Mouse (Mus musculus) limb, embryonic 15.5 days (tissue): ENCODE data around the gene Dlg2. TPM values are rescaled to one million over a fixed set of nuclear protein-coding genes. Genes with fewer than 3 reads are reported as not detected.

Experiments
- ATAC-seq: fragments of 200-750 bp; cut with Nextera tagmentation; 2 replicates; pipeline ENCODE4 v1.8.0; 2017; ENCODE audit warnings: low read depth, moderate TSS enrichment; ENCODE audit not compliant: insufficient number of reproducible peaks, low FRiP score, low TSS enrichment
- H3K27ac ChIP-seq: fragments of 300-500 bp; sonication (generic); 2 replicates; pipeline ENCODE4 v1.5.1; 2015; ENCODE audit warnings: moderate library complexity, mild to moderate bottlenecking, inconsistent platforms
- H3K27me3 ChIP-seq: fragments of 300-500 bp; sonication (generic); 2 replicates; pipeline ENCODE4 v1.6.1; 2015; ENCODE audit warnings: inconsistent platforms
- H3K36me3 ChIP-seq: fragments of 300-500 bp; sonication (generic); 2 replicates; pipeline ENCODE4 v1.6.1; 2015; ENCODE audit warnings: inconsistent platforms
- H3K4me1 ChIP-seq: fragments of 300-500 bp; sonication (generic); 2 replicates; pipeline ENCODE4 v1.6.1; 2015; ENCODE audit warnings: inconsistent platforms
- H3K4me2 ChIP-seq: fragments of 300-500 bp; sonication (generic); 2 replicates; pipeline ENCODE4 v1.6.1; 2015; ENCODE audit warnings: mild to moderate bottlenecking, inconsistent platforms
- H3K4me3 ChIP-seq: fragments of 300-500 bp; sonication (generic); 2 replicates; pipeline ENCODE4 v1.5.1; 2015; ENCODE audit warnings: mild to moderate bottlenecking, inconsistent platforms
- H3K9ac ChIP-seq: fragments of 300-500 bp; sonication (generic); 2 replicates; pipeline ENCODE4 v1.6.1; 2015; ENCODE audit warnings: inconsistent platforms
- H3K9me3 ChIP-seq: fragments of 300-500 bp; sonication (generic); 2 replicates; pipeline ENCODE4 v1.6.1; 2016; ENCODE audit warnings: inconsistent platforms
- WGBS: fragments of 180-500 bp; shearing (Covaris S2); methylation state at CpG from one replicate; pipeline ENCODE4 v1.1.7; 2015; 5-methylcytosine and 5-hydroxymethylcytosine counted together
- polyA plus RNA-seq: library from polyadenylated mRNA; unstranded; fragments of >200 nt; fragmentation: Nextera tagmentation; extraction: Ambion mirVana; gene quantifications from 2 replicates; pipeline ENCODE4 v1.2.1, GENCODE M21; 2015

Dlg2 gene
- polyA plus RNA-seq, 1 experiment from 2014 or later = 7.6 TPM

- Histone ChIP-seq H3K9ac (no peak overlapping the region), H3K4me2 (no peak overlapping the region), H3K36me3 (no peaks in the 10 kb centered on the region), H3K27ac (no peak overlapping the region), H3K27me3 (no peaks in the 10 kb centered on the region), H3K4me3 (no peak overlapping the region), H3K9me3 (no peaks in the 10 kb centered on the region), H3K4me1 (no peaks in the 10 kb centered on the region)
- no peak for ATAC-seq
- WGBS = 87% methylated on average over 5 of the region's 5 CpGs
Measured at GRCm38 (mm10) chr7:92210701-92211100, 1734.2 kb downstream of the Dlg2 start.

GRCm38 (mm10) chr7:92213751-92214150 is 1737.3 kb downstream of the Dlg2 start:
- Histone ChIP-seq H3K9me3 (no peaks in the 10 kb centered on the region), H3K27me3 (no peaks in the 10 kb centered on the region), H3K4me1 (no peaks in the 10 kb centered on the region), H3K4me3 (no peak overlapping the region), H3K4me2 (no peak overlapping the region), H3K9ac (no peak overlapping the region), H3K27ac (no peak overlapping the region), H3K36me3 (no peaks in the 10 kb centered on the region)
- ATAC-seq = no peak
- WGBS = 72% methylated on average over 5 of the region's 5 CpGs

DNA sequence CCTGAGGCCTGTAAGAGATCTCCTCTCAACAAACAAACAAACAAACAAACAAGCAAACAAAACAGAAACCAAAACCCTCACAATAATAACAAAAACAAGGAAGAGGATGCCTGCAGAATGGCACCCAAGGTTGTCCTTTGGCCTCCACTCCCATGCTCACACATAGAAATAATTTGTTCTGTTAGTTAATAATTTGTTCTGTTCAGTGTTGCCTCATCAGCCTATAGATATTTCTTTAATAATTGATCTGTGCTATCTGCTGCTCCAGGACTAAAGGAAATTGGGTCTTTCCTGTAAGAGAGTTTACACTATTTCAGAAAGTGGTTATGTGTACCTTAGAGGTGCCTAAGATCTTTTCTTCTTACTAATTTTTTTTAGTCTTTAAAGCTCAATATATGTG is 1741.7 kb downstream of the Dlg2 start:
- Histone ChIP-seq H3K9me3 (no peaks in the 10 kb centered on the region), H3K36me3 (no peaks in the 10 kb centered on the region), H3K4me3 (no peak overlapping the region), H3K4me2 (no peak overlapping the region), H3K27me3 (no peaks in the 10 kb centered on the region), H3K4me1 (no peaks in the 10 kb centered on the region), H3K9ac (no peak overlapping the region), H3K27ac (no peak overlapping the region)
- no peak for ATAC-seq

- Histone ChIP-seq H3K4me2 (no peak overlapping the region), H3K27ac (no peak overlapping the region), H3K9me3 (no peaks in the 10 kb centered on the region), H3K4me1 (no peaks in the 10 kb centered on the region), H3K36me3 (no peaks in the 10 kb centered on the region), H3K4me3 (no peak overlapping the region), H3K27me3 (no peaks in the 10 kb centered on the region), H3K9ac (no peak overlapping the region)
- ATAC-seq = no peak
Measured at GRCm38 (mm10) chr7:92220619-92221018, 1744.1 kb downstream of the Dlg2 start.

DNA sequence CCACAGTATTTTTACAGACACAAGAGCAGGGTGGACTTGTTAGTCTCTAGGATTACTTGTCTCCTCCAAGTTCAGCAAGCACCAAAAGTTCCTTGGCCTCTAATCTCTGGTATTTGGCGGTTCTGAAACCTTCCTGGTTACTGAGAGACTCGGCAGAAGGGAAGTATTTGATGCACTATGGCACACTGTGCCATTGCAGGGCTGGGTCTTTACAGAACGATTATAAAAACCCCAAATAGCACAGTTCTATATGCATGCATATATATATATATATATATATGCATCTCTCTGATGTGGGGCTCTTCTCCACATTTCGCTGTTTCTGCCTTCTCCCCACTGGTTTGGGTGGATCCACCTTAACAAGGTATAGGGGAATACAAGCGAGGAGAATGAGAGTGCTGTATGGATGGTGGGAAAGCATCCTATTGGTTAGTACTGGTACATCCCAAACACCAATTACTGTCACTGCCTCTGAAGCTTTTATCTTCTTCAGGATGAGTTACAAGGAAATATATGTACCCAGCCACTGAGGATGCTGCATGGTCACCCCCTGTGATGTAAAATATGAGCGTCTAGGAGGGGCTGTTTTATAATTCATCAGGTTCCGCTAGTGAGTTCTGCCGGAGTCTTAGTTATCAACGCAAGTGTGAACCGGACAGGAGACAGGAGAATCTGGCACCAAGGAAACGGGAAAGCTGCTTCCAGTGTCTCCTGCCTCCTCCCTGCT is 1758.2 kb downstream of the Dlg2 start:
- no peaks in the 10 kb centered on the region for H3K27me3 ChIP-seq
- no peaks in the 10 kb centered on the region for H3K36me3 ChIP-seq
- ATAC-seq = no peak
- H3K4me1 ChIP-seq = 0 out of 2 replicates have a peak, but pooled peaks cover 7% of the 10 kb centered on the region
- H3K9ac ChIP-seq = no peak overlapping the region
- H3K4me3 ChIP-seq = peak overlapping the region; percentile 20; the same call in 1 of the 2 replicates
- H3K9me3 ChIP-seq = no peaks in the 10 kb centered on the region
- no peak overlapping the region for H3K27ac ChIP-seq
- WGBS = 68% methylated on average over 11 of the region's 11 CpGs
- H3K4me2 ChIP-seq = no peak overlapping the region

- 33% methylated on average over 12 of the region's 12 CpGs for WGBS
- Histone ChIP-seq H3K9me3 (no peaks in the 10 kb centered on the region), H3K27ac (no peak overlapping the region), H3K9ac (no peak overlapping the region), H3K4me1 (0 out of 2 replicates have a peak, but pooled peaks cover 7% of the 10 kb centered on the region), H3K27me3 (no peaks in the 10 kb centered on the region), H3K36me3 (no peaks in the 10 kb centered on the region), H3K4me3 (peak overlapping the region; percentile 20), H3K4me2 (peak overlapping the region; percentile 29)
- no peak for ATAC-seq
Measured at GRCm38 (mm10) chr7:92235541-92236031, 1759.1 kb downstream of the Dlg2 start.

GRCm38 (mm10) chr7:92240908-92241307 is 1764.4 kb downstream of the Dlg2 start:
- H3K4me2 ChIP-seq = no peak overlapping the region
- H3K27me3 ChIP-seq = no peaks in the 10 kb centered on the region
- 85% methylated on average over 2 of the region's 2 CpGs for WGBS
- ATAC-seq = no peak
- no peaks in the 10 kb centered on the region for H3K4me1 ChIP-seq
- no peak overlapping the region for H3K9ac ChIP-seq
- no peak overlapping the region for H3K27ac ChIP-seq
- no peak overlapping the region for H3K4me3 ChIP-seq
- no peaks in the 10 kb centered on the region for H3K9me3 ChIP-seq
- H3K36me3 ChIP-seq = no peaks in the 10 kb centered on the region

- Histone ChIP-seq H3K9ac (no peak overlapping the region), H3K4me2 (no peak overlapping the region), H3K36me3 (no peaks in the 10 kb centered on the region), H3K4me3 (no peak overlapping the region), H3K27ac (no peak overlapping the region), H3K27me3 (no peaks in the 10 kb centered on the region), H3K9me3 (no peaks in the 10 kb centered on the region), H3K4me1 (no peaks in the 10 kb centered on the region)
- WGBS = 93% methylated on average over 3 of the region's 3 CpGs
- ATAC-seq = no peak
Measured at GRCm38 (mm10) chr7:92247594-92247993, 1771.1 kb downstream of the Dlg2 start.

DNA sequence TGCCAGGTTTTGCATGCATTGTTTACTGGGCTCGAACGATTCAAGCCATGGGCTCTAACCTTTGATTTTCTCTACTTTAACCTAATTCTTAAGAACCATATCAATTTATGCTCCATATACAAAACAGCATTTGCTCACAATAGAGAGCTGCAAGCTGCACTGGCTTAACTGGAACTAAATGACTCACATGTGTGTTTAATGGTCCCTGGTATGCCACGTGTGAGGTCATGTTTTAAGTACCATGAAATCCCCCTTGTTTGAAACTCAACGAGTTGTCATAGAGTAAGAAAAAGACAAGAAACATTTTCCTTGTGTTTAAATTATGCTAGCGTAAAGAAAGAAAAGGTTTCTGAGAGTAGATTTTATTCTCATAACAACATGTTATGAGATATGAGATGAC is 1772.1 kb downstream of the Dlg2 start:
- WGBS = 40% methylated on average over 5 of the region's 5 CpGs
- no peak overlapping the region for H3K4me2 ChIP-seq
- no peaks in the 10 kb centered on the region for H3K4me1 ChIP-seq
- no peak overlapping the region for H3K27ac ChIP-seq
- no peaks in the 10 kb centered on the region for H3K36me3 ChIP-seq
- no peaks in the 10 kb centered on the region for H3K9me3 ChIP-seq
- H3K9ac ChIP-seq = no peak overlapping the region
- H3K4me3 ChIP-seq = no peak overlapping the region
- no peak for ATAC-seq
- no peaks in the 10 kb centered on the region for H3K27me3 ChIP-seq

DNA sequence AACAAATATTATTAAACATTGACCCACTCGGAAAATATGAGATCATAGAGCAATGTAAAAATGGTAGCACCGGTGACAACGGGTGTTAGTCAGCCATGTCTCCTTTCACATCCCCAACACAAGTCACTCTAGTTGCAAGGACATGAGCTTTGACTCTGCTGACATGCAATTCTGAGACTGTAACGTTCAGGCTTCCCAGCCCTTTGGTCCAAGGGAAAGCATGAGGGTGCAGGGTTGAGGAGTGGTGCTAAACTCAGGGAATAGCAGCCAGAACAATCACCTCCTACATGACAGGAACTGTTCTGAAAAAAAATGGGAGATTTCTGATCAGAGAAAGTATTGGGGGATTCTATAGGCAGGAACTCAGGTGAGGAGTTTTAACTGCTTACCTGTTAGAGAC is 1781.7 kb downstream of the Dlg2 start:
- Histone ChIP-seq H3K4me2 (no peak overlapping the region), H3K4me3 (no peak overlapping the region), H3K4me1 (no peaks in the 10 kb centered on the region), H3K36me3 (no peaks in the 10 kb centered on the region), H3K9ac (no peak overlapping the region), H3K27me3 (no peaks in the 10 kb centered on the region), H3K9me3 (no peaks in the 10 kb centered on the region), H3K27ac (no peak overlapping the region)
- WGBS = 82% methylated on average over 4 of the region's 4 CpGs
- ATAC-seq = no peak

DNA sequence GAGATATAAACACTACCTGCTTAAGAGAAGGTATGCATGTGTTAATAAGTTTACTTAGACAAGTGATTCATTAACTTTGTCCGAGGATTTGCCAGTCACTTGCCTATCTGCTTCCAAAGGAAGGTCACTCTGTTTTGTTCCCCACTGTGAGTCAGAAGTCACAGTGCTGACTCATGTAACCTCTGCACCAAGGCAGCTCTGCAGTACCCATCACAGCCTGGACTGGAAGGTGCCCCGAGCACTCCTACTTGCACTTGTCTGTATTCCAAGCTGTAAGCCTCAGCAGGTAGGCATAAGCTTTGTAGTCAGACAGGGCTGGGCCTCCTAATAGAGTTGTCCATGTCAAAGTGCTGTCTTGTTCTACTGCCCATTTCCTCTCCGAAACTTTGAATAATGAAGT is 1782.2 kb downstream of the Dlg2 start:
- no peak for ATAC-seq

DNA sequence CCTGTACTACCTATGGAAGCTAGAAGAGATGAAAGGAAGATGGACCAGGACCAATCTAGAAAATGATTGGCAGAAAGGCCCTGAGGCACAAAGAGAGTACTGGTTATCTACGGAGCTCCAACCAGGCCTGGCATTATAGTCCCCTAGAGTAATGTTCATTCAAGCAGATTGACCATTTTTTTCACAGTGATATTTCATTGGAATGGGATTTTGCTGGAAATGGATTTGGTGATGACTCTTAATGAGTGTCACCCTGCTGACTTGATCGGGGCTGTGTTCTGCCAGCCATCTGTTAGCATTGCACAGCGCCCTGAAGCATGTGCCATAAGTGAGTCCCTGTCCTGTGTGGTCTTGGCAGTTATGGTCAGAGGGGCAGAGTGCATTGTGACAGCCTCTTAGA is 1787.9 kb downstream of the Dlg2 start:
- 40% methylated on average over 3 of the region's 3 CpGs for WGBS
- H3K36me3 ChIP-seq = no peaks in the 10 kb centered on the region
- no peaks in the 10 kb centered on the region for H3K9me3 ChIP-seq
- no peak for ATAC-seq
- no peak overlapping the region for H3K27ac ChIP-seq
- H3K4me2 ChIP-seq = no peak overlapping the region
- no peaks in the 10 kb centered on the region for H3K27me3 ChIP-seq
- H3K9ac ChIP-seq = no peak overlapping the region
- H3K4me1 ChIP-seq = no peaks in the 10 kb centered on the region
- H3K4me3 ChIP-seq = no peak overlapping the region

More for the DNA sequence above, 1782.2 kb downstream of the Dlg2 start:
- H3K36me3 ChIP-seq = no peaks in the 10 kb centered on the region
- no peaks in the 10 kb centered on the region for H3K27me3 ChIP-seq
- H3K9me3 ChIP-seq = no peaks in the 10 kb centered on the region
- 80% methylated on average over 3 of the region's 3 CpGs for WGBS
- H3K9ac ChIP-seq = no peak overlapping the region
- H3K4me3 ChIP-seq = no peak overlapping the region
- H3K4me1 ChIP-seq = no peaks in the 10 kb centered on the region
- H3K27ac ChIP-seq = no peak overlapping the region
- H3K4me2 ChIP-seq = no peak overlapping the region

DNA sequence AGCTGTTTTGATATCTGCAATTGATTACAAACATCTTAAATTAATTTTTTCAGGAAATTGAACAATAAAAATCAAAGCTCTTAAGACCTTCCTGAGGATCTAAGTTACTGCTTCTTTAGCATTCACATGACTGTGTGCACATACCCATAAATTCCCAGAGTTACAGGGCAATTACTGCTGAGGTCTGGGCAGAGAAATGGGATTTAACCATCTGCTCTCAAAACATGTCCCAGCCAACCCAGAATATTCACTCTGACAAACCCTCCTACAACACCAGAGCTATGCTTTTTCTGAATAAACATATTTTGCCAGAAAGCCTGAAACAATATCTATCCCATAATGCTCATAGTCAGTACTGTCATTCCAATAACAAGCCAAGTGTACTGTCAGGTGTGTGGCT is 1788.5 kb downstream of the Dlg2 start:
- Histone ChIP-seq H3K4me3 (no peak overlapping the region), H3K27ac (no peak overlapping the region), H3K4me1 (no peaks in the 10 kb centered on the region), H3K9ac (no peak overlapping the region), H3K4me2 (no peak overlapping the region), H3K36me3 (no peaks in the 10 kb centered on the region), H3K9me3 (no peaks in the 10 kb centered on the region), H3K27me3 (no peaks in the 10 kb centered on the region)
- ATAC-seq = 0 out of 2 replicates have a peak, but pooled peaks have one; percentile 55
